Mouse (Mus musculus): ENCODE measurements around the gene Cyp21a1. TPM values are rescaled to one million over a fixed set of nuclear protein-coding genes. Genes with fewer than 3 reads are reported as not detected.
"Not testable (repeated sequence)": the region's sequence is repeated elsewhere in the genome, so short reads cannot be mapped to it uniquely, and the experiment has no call there.

Gene Cyp21a1
- polyA plus RNA-seq, 1 experiment: not detected

GRCm38 (mm10) chr17:34807176-34807575 lies 2.8 kb upstream of the Cyp21a1 start:
- no peak for TF ChIP-seq POLR2A (IDR thresholded peaks at IDR 0.05; ENCODE audit: low read depth, low read length)
- TF ChIP-seq CTCF (IDR thresholded peaks at IDR 0.05; ENCODE audit: borderline replicate concordance, insufficient read depth, low read length): no peak
- no peak overlapping the region for H3K27ac ChIP-seq (ENCODE audit: insufficient read depth, low read length)
- H3K4me3 ChIP-seq (ENCODE audit: insufficient read depth, low read length): no peak overlapping the region
- no peaks in the 10 kb centered on the region for H3K4me1 ChIP-seq (ENCODE audit: control insufficient read depth, insufficient read depth, low read length)

- no peak for TF ChIP-seq CTCF (IDR thresholded peaks at IDR 0.05; ENCODE audit: borderline replicate concordance, insufficient read depth, low read length)
- TF ChIP-seq POLR2A (IDR thresholded peaks at IDR 0.05; ENCODE audit: low read depth, low read length): no peak
- Histone ChIP-seq H3K4me3 (ENCODE audit: insufficient read depth, low read length) (no peak overlapping the region), H3K4me1 (ENCODE audit: control insufficient read depth, insufficient read depth, low read length) (no peaks in the 10 kb centered on the region), H3K27ac (ENCODE audit: insufficient read depth, low read length) (no peak overlapping the region)
Measured at GRCm38 (mm10) chr17:34804871-34805562, 656 bp upstream of the Cyp21a1 start.

- not testable (repeated sequence) for H3K27ac ChIP-seq (ENCODE audit: insufficient read depth, low read length); H3K4me3 ChIP-seq (ENCODE audit: insufficient read depth, low read length); H3K4me1 ChIP-seq (ENCODE audit: control insufficient read depth, insufficient read depth, low read length)
Measured at GRCm38 (mm10) chr17:34803367-34803766, 994 bp downstream of the Cyp21a1 start.

- H3K4me3 ChIP-seq (ENCODE audit: insufficient read depth, low read length); H3K27ac ChIP-seq (ENCODE audit: insufficient read depth, low read length); H3K4me1 ChIP-seq (ENCODE audit: control insufficient read depth, insufficient read depth, low read length): not testable (repeated sequence)
Measured at GRCm38 (mm10) chr17:34802756-34803155, 1.6 kb downstream of the Cyp21a1 start.

GRCm38 (mm10) chr17:34800781-34801305 lies 3.5 kb downstream of the Cyp21a1 start:
- H3K27ac ChIP-seq (ENCODE audit: insufficient read depth, low read length); H3K4me1 ChIP-seq (ENCODE audit: control insufficient read depth, insufficient read depth, low read length); H3K4me3 ChIP-seq (ENCODE audit: insufficient read depth, low read length): not testable (repeated sequence)

- no peaks in the 10 kb centered on the region for H3K4me1 ChIP-seq (ENCODE audit: control insufficient read depth, insufficient read depth, low read length)
- TF ChIP-seq POLR2A (IDR thresholded peaks at IDR 0.05; ENCODE audit: low read depth, low read length) (no peak), CTCF (IDR thresholded peaks at IDR 0.05; ENCODE audit: borderline replicate concordance, insufficient read depth, low read length) (no peak)
- H3K4me3 ChIP-seq (ENCODE audit: insufficient read depth, low read length): no peak overlapping the region
- no peak overlapping the region for H3K27ac ChIP-seq (ENCODE audit: insufficient read depth, low read length)
Measured at GRCm38 (mm10) chr17:34799531-34799925, 4.8 kb downstream of the Cyp21a1 start.

GRCm38 (mm10) chr17:34798866-34799530 lies 5.4 kb downstream of the Cyp21a1 start:
- Histone ChIP-seq H3K4me3 (ENCODE audit: insufficient read depth, low read length) (no peak overlapping the region), H3K4me1 (ENCODE audit: control insufficient read depth, insufficient read depth, low read length) (no peaks in the 10 kb centered on the region), H3K27ac (ENCODE audit: insufficient read depth, low read length) (no peak overlapping the region)
- TF ChIP-seq CTCF (IDR thresholded peaks at IDR 0.05; ENCODE audit: borderline replicate concordance, insufficient read depth, low read length): no peak
- TF ChIP-seq POLR2A (IDR thresholded peaks at IDR 0.05; ENCODE audit: low read depth, low read length): no peak

- H3K4me1 ChIP-seq (ENCODE audit: control insufficient read depth, insufficient read depth, low read length); H3K4me3 ChIP-seq (ENCODE audit: insufficient read depth, low read length); H3K27ac ChIP-seq (ENCODE audit: insufficient read depth, low read length): not testable (repeated sequence)
Measured at GRCm38 (mm10) chr17:34798071-34798470, 6.3 kb downstream of the Cyp21a1 start.

- not testable (repeated sequence) for H3K4me1 ChIP-seq (ENCODE audit: control insufficient read depth, insufficient read depth, low read length); H3K4me3 ChIP-seq (ENCODE audit: insufficient read depth, low read length)
Measured at GRCm38 (mm10) chr17:34797211-34797995, 7.0 kb downstream of the Cyp21a1 start.

GRCm38 (mm10) chr17:34796311-34797140 lies 7.8 kb downstream of the Cyp21a1 start:
- H3K27ac ChIP-seq (ENCODE audit: insufficient read depth, low read length): no peak overlapping the region
- H3K4me1 ChIP-seq (ENCODE audit: control insufficient read depth, insufficient read depth, low read length): no peaks in the 10 kb centered on the region
- no peak overlapping the region for H3K4me3 ChIP-seq (ENCODE audit: insufficient read depth, low read length)
- TF ChIP-seq POLR2A (IDR thresholded peaks at IDR 0.05; ENCODE audit: low read depth, low read length): no peak
- TF ChIP-seq CTCF (IDR thresholded peaks at IDR 0.05; ENCODE audit: borderline replicate concordance, insufficient read depth, low read length): no peak

More at GRCm38 (mm10) chr17:34797211-34797995, 7.0 kb downstream of the Cyp21a1 start:
- H3K27ac ChIP-seq (ENCODE audit: insufficient read depth, low read length): not testable (repeated sequence)

Measured in embryonic fibroblast, embryonic 13.5 days (primary cell).